Mouse (Mus musculus): ENCODE results near the gene Parva.

Gene Parva

DNA sequence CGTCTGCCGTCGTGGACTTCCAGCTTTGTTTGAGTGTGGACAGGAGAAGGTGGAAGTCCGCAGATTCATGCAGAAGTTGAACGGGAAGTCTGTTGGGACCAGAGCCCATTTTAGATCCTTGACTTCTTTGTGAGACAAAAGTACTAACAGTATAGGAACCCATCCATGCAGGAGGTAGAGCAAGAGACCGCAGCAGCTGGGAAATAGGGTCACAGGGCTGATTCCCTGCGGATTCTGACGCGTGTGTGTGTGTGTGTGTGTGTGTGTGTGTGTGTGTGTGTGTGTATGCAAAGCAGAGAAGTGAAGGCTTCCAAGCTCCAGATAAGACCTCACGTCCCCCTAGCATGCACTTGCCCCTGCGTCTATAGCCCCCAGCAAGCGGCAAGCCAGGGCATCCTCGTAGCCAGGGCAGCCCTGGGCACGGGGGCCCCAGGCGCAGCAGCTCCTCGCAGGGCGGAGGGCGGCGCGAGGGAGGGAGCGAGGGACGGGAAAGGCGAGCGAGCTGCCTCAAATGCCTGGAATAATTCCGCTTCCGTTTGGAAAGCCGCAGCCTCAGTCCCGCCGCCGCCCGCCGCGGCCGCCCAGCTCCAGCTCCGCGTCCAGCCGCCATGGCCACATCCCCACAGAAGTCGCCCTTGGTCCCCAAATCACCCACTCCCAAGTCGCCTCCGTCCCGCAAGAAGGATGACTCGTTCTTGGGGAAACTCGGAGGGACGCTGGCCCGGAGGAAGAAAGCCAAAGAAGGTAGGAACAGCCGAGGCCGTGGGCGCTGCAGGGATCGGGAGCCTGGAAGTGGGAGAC is at the start of gene Parva:
Parva (plus strand) TSS at position 149 of the 801 bp plus-strand sequence.
- DNase-seq (ENCODE audit: low spot score) = no peak

DNA sequence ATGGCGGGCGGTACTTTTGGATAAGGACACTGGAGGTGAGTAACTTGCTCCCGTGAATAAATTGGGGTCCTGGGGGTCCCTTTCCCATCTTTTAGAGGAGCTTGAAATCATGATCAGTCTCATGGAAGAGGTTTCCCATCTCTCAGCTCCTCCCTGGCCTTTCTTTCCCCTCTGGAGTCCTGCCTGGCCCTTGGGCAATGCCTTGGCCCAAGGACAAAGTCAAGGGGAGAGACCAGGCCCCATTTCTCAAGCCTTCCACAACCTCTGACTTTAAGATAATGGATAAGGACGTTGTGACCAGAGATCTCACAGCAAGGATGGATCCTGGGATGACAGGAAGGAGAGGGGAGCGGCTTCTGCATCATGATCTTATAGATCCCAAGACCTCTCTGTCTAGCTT is 49.2 kb upstream of the Parva start:
- DNase-seq (ENCODE audit: low spot score) = no peak

GRCm38 (mm10) chr7:112378476-112378875 is 48.8 kb upstream of the Parva start:
- no peak for DNase-seq (ENCODE audit: low spot score)

- no peak for DNase-seq (ENCODE audit: low spot score)
Observed at GRCm38 (mm10) chr7:112386521-112386920, 40.8 kb upstream of the Parva start.

DNA sequence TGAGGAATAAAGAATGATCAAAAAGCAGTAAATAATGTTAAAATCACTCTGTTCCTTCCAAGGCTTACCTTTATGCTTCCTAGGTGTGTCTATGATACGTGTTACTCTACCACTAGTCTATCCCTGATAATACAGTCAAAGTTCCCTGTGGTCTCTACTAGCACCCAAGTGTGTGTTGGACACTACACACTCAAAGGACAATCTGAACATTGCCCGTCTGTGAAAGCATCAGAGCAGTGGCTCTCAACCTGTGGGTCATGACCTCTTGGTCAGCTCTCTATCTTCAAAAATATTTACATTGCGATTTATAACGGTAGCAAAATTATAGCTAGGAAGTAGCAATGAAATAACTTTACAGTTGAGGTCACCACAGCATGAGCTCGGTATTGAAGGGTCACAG is 39.4 kb upstream of the Parva start:
- no peak for DNase-seq (ENCODE audit: low spot score)

DNA sequence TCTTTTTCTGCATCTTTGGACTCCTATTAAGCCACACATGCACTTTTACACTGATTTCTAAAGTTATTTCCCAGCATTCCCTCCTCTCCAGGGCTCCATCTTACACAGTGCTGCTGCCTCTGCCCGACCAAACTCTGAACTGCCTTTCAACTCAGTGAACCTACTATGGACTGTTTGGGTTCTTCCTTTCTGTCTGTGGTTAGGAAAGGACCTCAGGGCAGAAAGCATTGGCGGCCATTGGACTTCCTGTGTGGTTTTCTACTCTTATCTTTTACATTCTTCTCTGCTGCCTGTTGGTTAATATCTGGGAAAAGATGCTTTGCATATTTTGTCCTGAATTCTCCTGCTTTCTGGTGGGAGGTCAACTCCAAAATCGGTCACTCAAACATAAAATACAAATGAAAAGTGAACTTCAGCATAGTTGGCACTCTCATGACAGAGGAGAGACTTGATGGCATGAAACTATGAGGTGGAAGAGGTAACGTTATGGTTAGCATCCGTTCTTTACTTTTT is 38.9 kb upstream of the Parva start:
- DNase-seq (ENCODE audit: low spot score) = no peak

DNA sequence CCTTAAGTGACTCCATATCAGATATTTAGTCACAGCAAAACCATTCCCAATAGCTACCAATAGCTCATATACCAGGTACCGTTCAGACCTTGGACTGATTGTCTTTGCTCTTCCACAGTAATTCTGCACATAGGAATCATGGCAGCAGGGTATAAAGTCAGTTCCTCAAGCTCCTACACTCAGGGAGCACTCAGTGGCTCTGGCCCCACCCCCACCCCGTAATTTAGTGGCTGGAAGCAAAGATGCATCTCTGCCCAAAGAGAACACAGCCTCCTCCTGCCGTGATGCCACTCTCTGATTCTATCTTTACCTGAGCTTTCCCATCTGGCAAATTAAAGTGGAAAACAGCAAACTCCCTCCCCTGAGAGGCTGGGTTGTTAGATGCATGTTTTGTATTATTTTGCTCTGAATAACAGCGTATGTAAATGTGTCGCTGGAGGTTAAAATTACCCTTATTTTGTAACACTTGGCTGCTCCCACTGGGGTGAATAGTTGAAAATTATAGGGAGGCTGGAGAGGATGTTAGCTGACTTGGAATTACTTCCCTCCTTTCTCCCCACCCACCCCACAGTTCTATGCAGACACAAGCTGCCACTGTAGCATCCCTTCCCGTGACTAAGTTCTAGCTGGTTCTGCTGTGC is 37.6 kb upstream of the Parva start:
- DNase-seq (ENCODE audit: low spot score) = no peak

DNA sequence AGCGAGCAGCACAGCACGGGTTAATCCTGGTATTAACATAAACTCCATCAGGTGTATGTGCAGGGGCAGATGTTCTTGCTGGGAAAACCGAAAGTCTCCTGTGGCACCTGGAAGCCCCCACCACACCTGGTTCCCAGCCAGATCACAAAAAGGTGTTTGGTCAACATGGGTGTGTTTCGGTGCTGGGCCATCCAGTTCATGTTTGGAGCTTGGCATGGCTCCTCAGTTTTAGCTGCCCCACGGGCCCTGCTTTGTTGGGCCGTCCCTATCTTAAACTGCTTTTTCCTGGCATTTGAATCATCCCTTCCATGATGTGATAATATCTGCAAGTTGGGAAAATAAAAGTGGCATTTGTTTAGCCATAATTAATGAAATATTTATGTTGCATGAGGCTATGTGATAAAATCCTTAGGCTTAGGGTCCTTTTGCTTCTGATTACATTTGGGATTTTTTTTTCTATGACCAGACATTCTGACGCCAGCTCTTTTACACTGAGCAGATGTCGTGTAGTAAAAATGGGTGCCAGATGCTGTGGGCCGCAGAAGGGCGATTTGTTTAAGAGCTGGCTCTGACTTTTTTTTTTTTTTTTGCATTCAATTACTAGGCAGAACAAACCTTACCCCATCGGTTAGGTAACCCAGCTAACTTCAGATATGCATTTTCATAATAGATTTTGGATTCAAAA is 36.9 kb upstream of the Parva start:
- no peak for DNase-seq (ENCODE audit: low spot score)

DNA sequence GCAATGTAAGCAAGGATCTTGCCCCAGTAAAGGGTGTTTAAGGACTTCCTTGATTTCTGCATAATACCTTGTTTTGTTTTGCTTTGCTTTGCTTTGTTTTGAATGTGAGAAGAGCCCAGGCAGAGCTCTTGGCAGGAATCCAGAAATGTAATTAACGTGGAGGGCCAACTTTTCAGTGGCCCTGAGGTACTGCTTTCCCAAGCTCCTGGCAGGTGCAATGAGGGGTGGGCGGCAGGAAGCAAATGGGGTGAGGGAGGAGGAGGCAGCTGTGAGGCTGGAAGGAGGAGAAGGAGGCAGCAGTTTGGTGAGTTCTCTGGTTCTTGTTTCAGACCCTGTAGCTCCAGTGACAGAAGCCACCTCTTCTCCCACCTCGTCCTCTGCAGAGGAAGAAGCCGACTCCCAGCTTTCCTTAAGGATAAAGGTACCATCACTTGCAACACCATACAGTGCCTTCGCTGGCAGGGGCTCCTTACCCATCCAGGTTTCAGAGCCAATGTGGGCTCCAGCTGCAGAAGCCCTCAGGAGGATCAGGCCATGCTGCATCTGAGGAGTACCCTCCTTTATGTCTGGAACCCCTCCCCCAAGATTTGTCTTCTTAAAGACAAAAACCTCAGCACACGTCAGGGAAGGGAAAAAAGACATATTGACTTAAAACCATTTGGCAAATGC is 36.2 kb upstream of the Parva start:
- no peak for DNase-seq (ENCODE audit: low spot score)

- no peak for DNase-seq (ENCODE audit: low spot score)
Observed at GRCm38 (mm10) chr7:112397786-112398185, 29.5 kb upstream of the Parva start.

DNA sequence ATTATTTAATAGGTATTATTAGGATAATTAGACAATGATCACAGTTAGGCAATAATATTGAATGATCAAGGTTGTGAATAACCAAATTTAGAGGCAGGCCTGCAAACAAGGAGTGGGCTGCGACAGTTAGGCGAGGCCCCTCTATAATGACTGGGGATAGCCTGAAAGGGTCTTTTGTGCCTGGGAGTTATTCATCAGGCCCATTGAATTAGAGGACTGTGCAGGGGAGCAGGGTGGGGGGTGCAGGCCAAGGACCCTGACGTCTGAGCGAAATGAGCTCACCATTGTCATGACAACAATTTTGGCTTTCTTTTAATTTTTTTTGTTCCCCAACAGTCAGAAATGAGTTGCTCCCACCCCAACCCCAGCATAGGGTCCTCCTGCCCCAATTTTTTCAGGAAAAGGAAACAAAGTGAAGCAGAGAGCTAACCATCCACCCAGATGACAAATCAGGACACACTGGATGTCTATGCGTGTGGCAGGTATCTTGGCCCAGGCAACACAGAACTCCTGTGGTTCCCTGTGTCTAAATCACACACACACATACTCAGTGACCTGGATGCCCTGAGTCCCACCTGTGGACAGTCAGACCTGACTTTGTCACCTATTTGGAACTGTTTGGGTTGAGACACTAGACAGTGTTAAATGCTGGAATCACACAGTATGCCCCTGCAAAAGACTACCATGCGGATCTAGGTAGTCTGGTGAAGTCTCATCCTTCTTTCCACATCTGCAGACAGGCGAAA is 27.7 kb upstream of the Parva start:
- DNase-seq (ENCODE audit: low spot score) = no peak

- peak; percentile 27 for DNase-seq (ENCODE audit: low spot score)
Observed at GRCm38 (mm10) chr7:112400175-112400574, 27.1 kb upstream of the Parva start.

- no peak for DNase-seq (ENCODE audit: low spot score)
Observed at GRCm38 (mm10) chr7:112405061-112405460, 22.2 kb upstream of the Parva start.

GRCm38 (mm10) chr7:112405578-112405977 is 21.7 kb upstream of the Parva start:
- DNase-seq (ENCODE audit: low spot score) = no peak

GRCm38 (mm10) chr7:112407597-112407996 is 19.7 kb upstream of the Parva start:
- no peak for DNase-seq (ENCODE audit: low spot score)

DNA sequence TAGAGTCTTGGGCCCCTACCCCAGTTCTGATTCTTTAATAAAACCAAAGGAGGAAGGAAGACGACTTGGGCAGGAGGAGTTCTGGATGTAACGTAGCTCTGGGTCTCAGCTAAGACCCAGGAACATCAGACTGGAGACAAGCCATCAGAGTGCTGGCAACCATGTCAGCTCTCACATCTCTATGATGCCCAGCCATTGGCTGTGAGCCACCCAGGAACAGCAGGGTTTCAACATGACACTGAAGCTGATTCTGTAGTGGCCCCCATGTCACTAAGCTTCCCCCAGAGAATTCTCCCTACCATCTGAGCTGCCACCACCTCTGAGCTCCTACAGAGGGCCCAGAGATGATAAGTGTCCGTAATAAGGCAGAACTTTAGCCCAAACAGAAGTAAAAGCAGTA is 17.3 kb upstream of the Parva start:
- DNase-seq (ENCODE audit: low spot score) = no peak

- DNase-seq (ENCODE audit: low spot score) = no peak
Observed at GRCm38 (mm10) chr7:112413286-112413685, 14.0 kb upstream of the Parva start.

DNA sequence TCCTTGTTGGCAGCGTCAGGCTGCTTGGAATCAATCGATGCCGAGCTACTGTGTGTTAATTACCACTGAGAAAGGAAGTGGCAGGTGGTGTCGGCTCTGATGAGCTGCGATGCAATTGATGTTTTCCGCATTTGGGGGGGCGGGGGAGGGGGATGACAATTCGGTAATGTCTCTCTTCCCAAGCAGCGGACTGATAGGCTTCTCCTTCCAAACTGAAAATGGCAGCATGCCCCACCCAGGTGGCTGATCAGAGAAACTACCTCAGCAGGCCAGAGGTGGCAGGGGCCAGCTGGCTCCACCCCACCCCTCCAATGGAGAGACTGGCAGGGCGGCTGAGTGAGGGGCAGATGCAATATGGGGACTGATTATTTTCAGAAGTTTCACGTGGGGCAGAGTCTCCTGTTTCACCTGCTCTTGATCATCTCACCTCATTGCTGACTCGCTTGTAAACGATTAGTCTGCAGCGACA is 11.2 kb upstream of the Parva start:
- no peak for DNase-seq (ENCODE audit: low spot score)

DNA sequence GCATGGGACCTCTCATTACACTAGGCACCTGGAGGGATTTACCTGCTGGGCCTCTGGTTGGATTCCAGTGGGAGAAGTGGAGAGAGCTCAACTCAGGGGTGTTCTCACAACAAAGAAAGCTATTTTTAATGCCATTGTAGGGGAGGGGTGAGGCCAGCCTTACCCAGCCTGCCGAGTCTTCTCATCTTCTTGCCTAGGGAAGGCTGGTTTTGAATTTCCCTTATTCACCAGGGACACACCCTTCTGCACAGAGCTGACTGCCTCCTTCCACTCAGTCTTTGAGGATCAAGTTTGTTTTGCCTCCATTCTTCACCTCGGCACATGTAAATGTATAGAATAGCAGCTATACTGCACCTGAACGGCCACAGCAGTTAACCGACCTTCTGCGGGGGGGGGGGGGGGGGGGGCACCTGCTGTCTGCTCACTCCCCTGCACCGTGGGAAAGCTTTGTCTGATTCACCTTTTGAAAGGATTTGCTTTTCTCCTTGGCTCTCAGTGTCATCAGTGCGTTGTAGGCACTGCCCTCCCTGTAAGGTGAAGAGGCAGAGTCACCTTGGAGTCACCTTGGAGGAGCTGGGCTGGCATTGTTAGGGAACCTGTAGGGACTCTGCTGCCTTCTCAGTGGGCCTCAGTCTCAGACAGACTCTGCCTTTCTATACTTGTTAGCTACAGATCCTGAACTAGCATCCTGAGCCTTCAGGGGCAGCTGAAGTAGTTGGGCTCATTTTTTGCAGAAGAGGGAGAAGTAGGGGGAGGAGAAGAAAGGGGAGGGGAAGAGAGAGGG is 10.4 kb upstream of the Parva start:
- no peak for DNase-seq (ENCODE audit: low spot score)

DNA sequence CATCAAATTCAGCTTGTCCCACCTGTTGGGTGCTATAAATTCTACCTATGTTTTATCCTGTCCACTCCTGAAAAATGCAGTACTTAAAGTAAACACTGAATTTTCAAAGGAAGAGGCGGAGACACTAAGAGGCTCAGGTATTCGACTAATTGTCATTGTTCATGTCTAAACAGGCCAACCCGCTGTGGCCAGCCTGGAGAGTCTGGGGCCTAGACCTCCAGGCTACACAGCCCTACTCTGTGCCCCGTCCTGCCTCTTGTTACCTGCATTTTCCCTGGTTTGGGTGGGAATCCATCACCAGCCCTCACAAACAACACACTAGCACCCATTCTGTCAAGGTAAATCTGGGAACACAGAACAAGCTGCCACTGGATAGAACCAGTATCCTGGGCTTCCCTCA is 9.7 kb upstream of the Parva start:
- no peak for DNase-seq (ENCODE audit: low spot score)

DNA sequence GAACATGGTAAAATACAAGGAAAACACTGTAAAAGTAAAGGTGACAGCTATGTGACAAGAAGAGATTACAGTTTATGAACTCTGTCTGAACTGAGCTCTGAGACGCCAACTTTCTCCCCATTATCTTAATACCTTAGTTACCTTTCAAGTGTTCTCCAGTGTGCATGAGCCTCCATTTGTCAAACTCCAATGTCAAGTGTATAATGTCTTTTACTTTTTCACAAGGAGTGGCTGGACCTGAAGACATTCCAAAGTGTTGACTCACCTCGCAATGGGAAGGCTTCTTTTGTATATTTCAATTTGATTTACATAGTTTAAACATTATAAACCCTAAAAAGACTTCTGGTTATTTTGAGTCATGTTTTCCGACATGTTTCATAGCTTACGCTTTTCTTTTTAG is 3.9 kb upstream of the Parva start:
- DNase-seq (ENCODE audit: low spot score) = no peak
